Mouse (Mus musculus): ENCODE measurements around the gene Sec31a. TPM values are rescaled to one million over a fixed set of nuclear protein-coding genes. Genes with fewer than 3 reads are reported as not detected.

Sec31a gene
- polyA plus RNA-seq, 1 experiment from 2014 or later = 136 TPM

- H3K4me1 ChIP-seq (ENCODE audit: control insufficient read depth, insufficient read depth, low read length) = peaks cover 15% of the 10 kb centered on the region
- no peak overlapping the region for H3K4me3 ChIP-seq (ENCODE audit: low read depth, low read length)
These were observed 7.6 kb upstream of the Sec31a start for GRCm38 (mm10) chr5:100423626-100424025.

DNA sequence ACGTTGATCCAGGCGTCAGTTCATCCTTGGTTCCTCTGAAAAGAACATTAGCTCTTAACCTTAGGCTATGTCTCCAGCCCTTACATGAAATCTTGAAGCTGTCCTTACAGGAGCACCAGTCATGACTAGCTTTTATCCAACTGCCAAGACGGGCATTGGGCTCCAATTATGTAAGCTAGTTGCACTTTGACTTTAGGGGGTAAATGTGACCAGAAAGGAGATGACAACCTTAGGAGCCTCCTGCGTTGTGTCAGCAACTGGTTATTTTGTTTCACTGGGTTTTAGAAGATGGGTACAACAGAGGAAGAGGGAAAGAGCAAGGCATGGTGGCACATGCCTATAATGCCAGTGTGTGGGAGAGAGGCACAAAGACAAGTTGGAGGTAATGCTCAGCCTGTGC lies 2.8 kb upstream of the Sec31a start:
- no peak overlapping the region for H3K9ac ChIP-seq (ENCODE audit: low read length)
- 0 out of 2 replicates have a peak, but pooled peaks cover 3% of the 10 kb centered on the region for H3K4me1 ChIP-seq (ENCODE audit: control insufficient read depth, insufficient read depth, low read length)
- no peaks in the 10 kb centered on the region for H3K9me3 ChIP-seq (ENCODE audit: control insufficient read depth, low read length)
- H3K27ac ChIP-seq (replicated peaks; ENCODE audit: low read depth, low read length) = no peak overlapping the region
- no peak overlapping the region for H3K4me2 ChIP-seq (ENCODE audit: low read depth, severe bottlenecking)
- H3K36me3 ChIP-seq (ENCODE audit: control insufficient read depth, insufficient read depth, low read length) = peaks cover 26% of the 10 kb centered on the region
- no peak overlapping the region for H3K4me3 ChIP-seq (ENCODE audit: low read depth, low read length)
- 69% methylated on average over 4 of the region's 4 CpGs for WGBS
- DNase-seq (ENCODE audit: low spot score) = no peak
- no peaks in the 10 kb centered on the region for H3K27me3 ChIP-seq (ENCODE audit: control insufficient read depth, insufficient read depth, low read length)
- ATAC-seq (ENCODE audit: insufficient number of reproducible peaks, low FRiP score, low TSS enrichment, low read depth) = no peak

More at GRCm38 (mm10) chr5:100423626-100424025, 7.6 kb upstream of the Sec31a start:
- Histone ChIP-seq H3K27me3 (ENCODE audit: control insufficient read depth, insufficient read depth, low read length) (no peaks in the 10 kb centered on the region), H3K9me3 (ENCODE audit: control insufficient read depth, low read length) (no peaks in the 10 kb centered on the region), H3K27ac (replicated peaks; ENCODE audit: low read depth, low read length) (no peak overlapping the region), H3K4me2 (ENCODE audit: low read depth, severe bottlenecking) (0 out of 2 replicates have a peak overlapping the region, but pooled peaks have one; percentile 24), H3K9ac (ENCODE audit: low read length) (no peak overlapping the region), H3K36me3 (ENCODE audit: control insufficient read depth, insufficient read depth, low read length) (peaks cover 42% of the 10 kb centered on the region)
- no peak for DNase-seq (ENCODE audit: low spot score)
- ATAC-seq (ENCODE audit: insufficient number of reproducible peaks, low FRiP score, low TSS enrichment, low read depth) = no peak
- WGBS = 72% methylated on average over 7 of the region's 7 CpGs

DNA sequence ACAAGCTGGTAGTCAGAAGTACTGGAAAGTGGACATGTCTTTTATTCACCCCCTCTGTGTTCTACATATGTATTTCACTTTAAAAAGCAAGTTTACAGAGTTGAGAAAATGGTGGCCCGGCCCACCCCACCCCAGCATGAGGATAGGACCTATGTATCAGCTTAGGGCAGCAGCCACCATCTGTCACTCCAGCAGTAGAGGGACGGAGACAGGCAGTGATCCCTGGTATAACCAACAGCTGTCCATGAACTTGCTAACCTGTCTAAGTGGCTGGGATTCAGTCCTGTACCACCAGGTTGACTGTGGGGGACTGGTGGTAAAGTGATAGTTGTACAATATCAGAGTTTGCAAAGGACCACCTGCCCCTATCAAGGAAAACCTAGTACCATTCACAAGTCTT lies 2.0 kb upstream of the Sec31a start:
- ATAC-seq (ENCODE audit: insufficient number of reproducible peaks, low FRiP score, low TSS enrichment, low read depth) (no peak), DNase-seq (ENCODE audit: low spot score) (no peak)
- Histone ChIP-seq H3K9ac (ENCODE audit: low read length) (no peak overlapping the region), H3K27ac (replicated peaks; ENCODE audit: low read depth, low read length) (no peak overlapping the region), H3K9me3 (ENCODE audit: control insufficient read depth, low read length) (no peaks in the 10 kb centered on the region), H3K27me3 (ENCODE audit: control insufficient read depth, insufficient read depth, low read length) (no peaks in the 10 kb centered on the region), H3K4me1 (ENCODE audit: control insufficient read depth, insufficient read depth, low read length) (0 out of 2 replicates have a peak, but pooled peaks cover 3% of the 10 kb centered on the region), H3K4me3 (ENCODE audit: low read depth, low read length) (no peak overlapping the region), H3K36me3 (ENCODE audit: control insufficient read depth, insufficient read depth, low read length) (peaks cover 18% of the 10 kb centered on the region), H3K4me2 (ENCODE audit: low read depth, severe bottlenecking) (no peak overlapping the region)
- 73% methylated on average over 2 of the region's 2 CpGs for WGBS

DNA sequence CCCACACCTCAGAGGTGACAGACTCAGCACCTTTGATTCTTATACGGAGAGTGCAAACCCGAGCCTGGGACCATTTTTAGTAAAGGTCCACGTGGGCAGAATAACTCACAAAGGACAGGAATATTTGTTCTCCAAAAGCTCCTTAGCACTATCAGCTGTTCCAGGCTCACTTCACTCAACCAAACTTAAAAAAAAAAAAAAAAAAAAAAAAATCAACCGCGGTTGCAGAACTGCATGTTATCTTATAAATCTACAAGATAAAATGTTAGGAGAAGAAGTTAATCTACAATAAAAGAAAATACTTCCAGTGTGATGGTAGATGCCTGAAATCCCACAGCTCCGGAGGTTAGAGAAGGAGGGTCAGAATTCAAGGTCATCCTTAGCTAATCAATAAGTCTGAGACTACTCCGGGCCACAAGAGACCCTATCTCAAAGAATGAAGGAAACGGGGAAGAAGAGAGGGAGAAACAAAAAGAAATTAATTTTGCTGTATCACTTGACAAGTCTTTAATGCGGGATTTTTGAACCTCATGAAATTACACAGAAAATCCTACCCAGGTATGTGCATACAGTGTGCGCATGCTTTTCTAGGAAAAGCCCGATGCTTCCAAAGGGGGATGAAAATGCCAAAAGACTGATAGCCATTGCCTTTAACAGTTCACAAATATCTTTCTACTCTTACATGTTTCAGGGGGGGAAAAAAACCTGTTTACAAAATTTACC lies 1.4 kb downstream of the Sec31a start:
- no peak for DNase-seq (ENCODE audit: low spot score)
- peaks cover 5% of the 10 kb centered on the region for H3K36me3 ChIP-seq (ENCODE audit: control insufficient read depth, insufficient read depth, low read length)
- H3K27ac ChIP-seq (replicated peaks; ENCODE audit: low read depth, low read length) = no peak overlapping the region
- ATAC-seq (ENCODE audit: insufficient number of reproducible peaks, low FRiP score, low TSS enrichment, low read depth) = no peak
- 0 out of 2 replicates have a peak, but pooled peaks cover 3% of the 10 kb centered on the region for H3K4me1 ChIP-seq (ENCODE audit: control insufficient read depth, insufficient read depth, low read length)
- no peaks in the 10 kb centered on the region for H3K9me3 ChIP-seq (ENCODE audit: control insufficient read depth, low read length)
- peak overlapping the region; percentile 92; the same call in 1 of the 2 replicates for H3K4me3 ChIP-seq (ENCODE audit: low read depth, low read length)
- H3K4me2 ChIP-seq (ENCODE audit: low read depth, severe bottlenecking) = peak overlapping the region; percentile 62
- 60% methylated on average over 11 of the region's 11 CpGs for WGBS
- H3K27me3 ChIP-seq (ENCODE audit: control insufficient read depth, insufficient read depth, low read length) = no peaks in the 10 kb centered on the region
- H3K9ac ChIP-seq (ENCODE audit: low read length) = no peak overlapping the region

- no peak overlapping the region for H3K4me2 ChIP-seq (ENCODE audit: low read depth, severe bottlenecking)
- DNase-seq (ENCODE audit: low spot score) (no peak), ATAC-seq (ENCODE audit: insufficient number of reproducible peaks, low FRiP score, low TSS enrichment, low read depth) (no peak)
- no peaks in the 10 kb centered on the region; the same call in 1 of the 2 replicates for H3K36me3 ChIP-seq (ENCODE audit: control insufficient read depth, insufficient read depth, low read length)
- WGBS = 92% methylated on average over 3 of the region's 3 CpGs
- no peak overlapping the region for H3K9ac ChIP-seq (ENCODE audit: low read length)
- H3K4me3 ChIP-seq (ENCODE audit: low read depth, low read length) = no peak overlapping the region
- H3K9me3 ChIP-seq (ENCODE audit: control insufficient read depth, low read length) = no peaks in the 10 kb centered on the region
- no peak overlapping the region for H3K27ac ChIP-seq (replicated peaks; ENCODE audit: low read depth, low read length)
- H3K4me1 ChIP-seq (ENCODE audit: control insufficient read depth, insufficient read depth, low read length) = 0 out of 2 replicates have a peak, but pooled peaks cover 3% of the 10 kb centered on the region
- no peaks in the 10 kb centered on the region for H3K27me3 ChIP-seq (ENCODE audit: control insufficient read depth, insufficient read depth, low read length)
These were observed 3.1 kb downstream of the Sec31a start for GRCm38 (mm10) chr5:100412886-100413285.

DNA sequence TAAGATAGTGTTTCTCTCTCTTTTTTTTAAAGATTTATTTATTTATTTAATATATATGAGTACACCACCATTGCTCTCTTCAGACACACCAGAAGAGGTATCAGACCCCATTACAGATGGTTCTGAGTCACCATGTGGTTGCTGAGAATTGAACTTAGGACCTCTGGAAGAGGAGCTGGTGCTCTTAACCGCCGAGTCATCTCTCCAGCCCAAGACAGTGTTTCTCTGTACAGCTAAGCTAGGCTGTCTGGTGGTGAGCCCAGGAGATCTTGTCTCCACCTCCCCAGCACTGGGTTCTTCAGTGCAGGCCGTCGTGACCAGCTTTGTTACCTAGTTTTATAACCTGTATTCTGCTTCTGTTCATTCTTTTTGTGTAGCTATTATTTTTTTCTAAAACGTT lies 5.8 kb downstream of the Sec31a start:
- Histone ChIP-seq H3K27ac (replicated peaks; ENCODE audit: low read depth, low read length) (no peak overlapping the region), H3K4me2 (ENCODE audit: low read depth, severe bottlenecking) (no peak overlapping the region), H3K4me1 (ENCODE audit: control insufficient read depth, insufficient read depth, low read length) (no peaks in the 10 kb centered on the region), H3K9me3 (ENCODE audit: control insufficient read depth, low read length) (no peaks in the 10 kb centered on the region), H3K9ac (ENCODE audit: low read length) (no peak overlapping the region), H3K36me3 (ENCODE audit: control insufficient read depth, insufficient read depth, low read length) (peaks cover 2% of the 10 kb centered on the region; the same call in 1 of the 2 replicates), H3K27me3 (ENCODE audit: control insufficient read depth, insufficient read depth, low read length) (no peaks in the 10 kb centered on the region), H3K4me3 (ENCODE audit: low read depth, low read length) (no peak overlapping the region)
- 89% methylated on average over 5 of the region's 5 CpGs for WGBS
- no peak for ATAC-seq (ENCODE audit: insufficient number of reproducible peaks, low FRiP score, low TSS enrichment, low read depth)
- no peak for DNase-seq (ENCODE audit: low spot score)

- ATAC-seq (ENCODE audit: insufficient number of reproducible peaks, low FRiP score, low TSS enrichment, low read depth) (no peak), DNase-seq (ENCODE audit: low spot score) (no peak)
- 92% methylated on average over 5 of the region's 5 CpGs for WGBS
- Histone ChIP-seq H3K9me3 (ENCODE audit: control insufficient read depth, low read length) (no peaks in the 10 kb centered on the region), H3K27me3 (ENCODE audit: control insufficient read depth, insufficient read depth, low read length) (no peaks in the 10 kb centered on the region), H3K4me2 (ENCODE audit: low read depth, severe bottlenecking) (no peak overlapping the region), H3K4me1 (ENCODE audit: control insufficient read depth, insufficient read depth, low read length) (no peaks in the 10 kb centered on the region), H3K9ac (ENCODE audit: low read length) (no peak overlapping the region), H3K4me3 (ENCODE audit: low read depth, low read length) (no peak overlapping the region), H3K36me3 (ENCODE audit: control insufficient read depth, insufficient read depth, low read length) (peaks cover 8% of the 10 kb centered on the region), H3K27ac (replicated peaks; ENCODE audit: low read depth, low read length) (no peak overlapping the region)
These were observed 7.5 kb downstream of the Sec31a start for GRCm38 (mm10) chr5:100408485-100408884.

DNA sequence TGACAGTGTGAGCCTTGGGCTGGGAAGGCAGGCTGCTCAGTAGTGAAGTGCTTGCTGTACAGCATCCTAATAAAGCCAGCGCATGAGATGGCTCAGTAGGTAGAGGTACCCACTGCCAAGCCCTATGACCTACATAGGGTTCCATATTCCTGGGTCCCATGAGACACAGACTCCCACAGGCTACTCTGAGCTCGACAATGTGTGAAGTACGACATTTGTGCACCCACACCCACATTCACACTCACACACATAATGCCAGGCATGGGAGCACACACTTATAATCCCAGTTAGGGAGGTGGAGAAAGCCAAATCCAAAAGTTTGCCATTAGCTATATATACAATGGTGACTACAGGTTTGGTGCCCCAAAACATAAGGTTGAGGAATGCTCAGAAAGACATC lies 19.3 kb downstream of the Sec31a start:
- no peak overlapping the region for H3K9ac ChIP-seq (ENCODE audit: low read length)
- H3K27me3 ChIP-seq (ENCODE audit: control insufficient read depth, insufficient read depth, low read length) = no peaks in the 10 kb centered on the region
- H3K9me3 ChIP-seq (ENCODE audit: control insufficient read depth, low read length) = no peaks in the 10 kb centered on the region
- peaks cover 30% of the 10 kb centered on the region; the same call in 1 of the 2 replicates for H3K36me3 ChIP-seq (ENCODE audit: control insufficient read depth, insufficient read depth, low read length)
- no peak overlapping the region for H3K27ac ChIP-seq (replicated peaks; ENCODE audit: low read depth, low read length)
- no peaks in the 10 kb centered on the region for H3K4me1 ChIP-seq (ENCODE audit: control insufficient read depth, insufficient read depth, low read length)
- WGBS = 96% methylated on average over 3 of the region's 3 CpGs
- DNase-seq (ENCODE audit: low spot score) (no peak), ATAC-seq (ENCODE audit: insufficient number of reproducible peaks, low FRiP score, low TSS enrichment, low read depth) (no peak)
- H3K4me3 ChIP-seq (ENCODE audit: low read depth, low read length) = no peak overlapping the region
- H3K4me2 ChIP-seq (ENCODE audit: low read depth, severe bottlenecking) = no peak overlapping the region

Measured in limb, embryonic 11.5 days (tissue).